Mouse (Mus musculus): ENCODE measurements around the gene Bud31. TPM values are rescaled to one million over a fixed set of nuclear protein-coding genes. Genes with fewer than 3 reads are reported as not detected.
A peak's percentile ranks its signal among the peaks of the same experiment; 100 is the strongest.

Bud31 gene
- polyA plus RNA-seq, 1 experiment from 2014 or later = 186 TPM

DNA sequence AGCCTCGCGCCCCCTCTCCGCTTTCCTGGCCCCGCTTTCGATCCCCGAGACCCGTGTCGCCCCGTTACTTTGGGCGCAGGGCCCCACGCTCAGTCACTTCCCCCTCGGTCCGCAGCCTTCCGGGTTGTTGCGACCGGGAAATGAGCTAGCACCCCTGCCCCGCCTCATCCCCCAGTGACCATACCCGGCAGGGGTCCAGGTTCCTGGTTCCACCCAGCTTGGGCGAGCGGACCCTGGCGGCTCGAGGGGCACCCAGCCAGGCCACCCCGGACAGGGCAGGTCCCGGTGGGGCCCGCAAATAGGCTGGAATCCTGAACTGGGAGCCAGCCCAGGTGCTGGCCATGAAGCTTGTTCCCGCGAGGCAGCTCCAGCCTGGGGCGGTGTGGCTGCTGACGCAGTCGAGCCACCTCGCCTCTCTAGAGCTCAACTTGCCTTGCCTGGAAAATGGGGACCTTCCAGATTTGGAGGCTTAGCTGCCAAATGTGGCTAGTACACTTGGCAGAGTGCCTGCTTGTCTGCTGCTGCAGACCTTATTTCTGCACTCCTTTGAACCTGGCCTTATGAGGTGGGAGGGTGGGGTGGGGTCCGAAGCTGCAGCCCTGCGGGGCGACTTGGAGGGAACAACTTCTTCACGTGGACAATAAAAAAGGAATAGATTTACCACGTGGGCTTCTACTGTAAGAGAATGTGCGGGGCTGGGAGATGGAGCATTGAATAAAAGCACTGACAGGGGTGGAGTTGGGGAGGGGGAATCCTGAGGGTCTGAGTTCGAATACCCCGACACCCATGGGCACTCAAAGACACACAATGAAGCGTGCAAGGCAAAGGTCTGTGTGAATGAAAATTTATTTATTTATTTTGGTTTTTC lies 25.3 kb upstream of the Bud31 start:
- DNase-seq (ENCODE audit: low spot score) (peak; percentile 39), ATAC-seq (replicated peaks; ENCODE audit: low FRiP score, low read depth) (peak; percentile 45)
- H3K4me1 ChIP-seq (replicated peaks; ENCODE audit: insufficient read depth, low read length) = no peaks in the 10 kb centered on the region; the same call in 1 of the 2 replicates
- H3K27me3 ChIP-seq (ENCODE audit: insufficient read depth, low read length) = no peaks in the 10 kb centered on the region
- H3K4me3 ChIP-seq (replicated peaks; ENCODE audit: low read depth, low read length) = peak overlapping the region; percentile 79
- H3K9ac ChIP-seq (ENCODE audit: low read depth, low read length) = peak overlapping the region; percentile 83
- H3K36me3 ChIP-seq (ENCODE audit: insufficient read depth, low read length) = peaks cover 7% of the 10 kb centered on the region; the same call in 1 of the 2 replicates
- H3K9me3 ChIP-seq (replicated peaks; ENCODE audit: low read length) = no peaks in the 10 kb centered on the region
- peak overlapping the region; percentile 88 for H3K4me2 ChIP-seq (ENCODE audit: low read length)
- peak overlapping the region; percentile 77 for H3K27ac ChIP-seq
- WGBS = 20% methylated on average over 29 of the region's 40 CpGs
- TF ChIP-seq CTCF (IDR thresholded peaks at IDR 0.05; ENCODE audit: low read depth) = no peak

DNA sequence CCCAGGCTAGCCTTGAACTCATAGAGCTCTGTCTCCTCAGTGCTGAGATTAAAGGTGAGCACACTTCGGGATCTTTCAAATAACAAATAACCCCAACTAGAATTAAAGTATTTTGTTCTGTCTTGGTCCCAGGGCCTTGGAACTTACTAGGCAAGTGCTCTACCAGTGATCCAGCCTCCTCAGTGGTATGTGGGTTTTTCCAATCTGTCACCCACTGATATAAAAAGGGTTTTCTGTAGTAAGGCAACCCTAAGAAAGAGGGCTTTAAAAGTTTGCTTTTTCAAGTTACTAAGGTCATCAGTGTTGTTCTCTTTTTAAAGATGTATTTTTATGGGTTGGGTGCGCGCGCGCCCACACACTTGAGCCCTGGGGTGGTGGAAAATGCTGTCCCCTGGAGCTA lies 24.4 kb upstream of the Bud31 start:
- DNase-seq (ENCODE audit: low spot score) = no peak
- H3K27me3 ChIP-seq (ENCODE audit: insufficient read depth, low read length) = no peaks in the 10 kb centered on the region
- peaks cover 4% of the 10 kb centered on the region for H3K4me1 ChIP-seq (replicated peaks; ENCODE audit: insufficient read depth, low read length)
- ATAC-seq (replicated peaks; ENCODE audit: low FRiP score, low read depth) = no peak
- no peak for TF ChIP-seq CTCF (IDR thresholded peaks at IDR 0.05; ENCODE audit: low read depth)
- H3K4me2 ChIP-seq (ENCODE audit: low read length) = peak overlapping the region; percentile 88
- H3K4me3 ChIP-seq (replicated peaks; ENCODE audit: low read depth, low read length) = no peak overlapping the region
- H3K36me3 ChIP-seq (ENCODE audit: insufficient read depth, low read length) = no peaks in the 10 kb centered on the region
- no peak overlapping the region for H3K9ac ChIP-seq (ENCODE audit: low read depth, low read length)
- peak overlapping the region; percentile 82 for H3K27ac ChIP-seq
- no peaks in the 10 kb centered on the region for H3K9me3 ChIP-seq (replicated peaks; ENCODE audit: low read length)
- 83% methylated on average over 5 of the region's 5 CpGs for WGBS

DNA sequence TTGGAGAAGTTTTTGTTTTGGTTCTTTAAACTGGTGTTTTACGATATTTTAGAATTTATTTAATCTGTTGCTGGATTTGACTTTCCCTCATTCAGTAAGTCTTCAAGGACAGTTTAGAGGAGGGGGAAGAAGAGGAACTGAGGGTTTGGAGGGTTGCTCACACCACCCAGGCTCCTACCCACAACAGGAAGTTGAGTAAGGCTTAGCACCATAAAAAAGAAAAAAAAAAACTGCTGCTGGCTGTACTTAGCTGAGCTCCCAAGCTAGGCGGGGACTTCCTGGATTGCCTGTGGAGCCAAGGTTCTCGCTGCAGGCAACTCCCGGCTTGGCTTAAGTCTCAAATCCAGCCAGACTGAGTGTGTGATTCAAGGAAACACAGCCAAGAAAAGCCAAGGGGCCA lies 23.8 kb upstream of the Bud31 start:
- ATAC-seq (replicated peaks; ENCODE audit: low FRiP score, low read depth) (0 out of 2 replicates have a peak, but pooled peaks have one; percentile 14), DNase-seq (ENCODE audit: low spot score) (peak; percentile 85)
- 22% methylated on average over 4 of the region's 4 CpGs for WGBS
- H3K36me3 ChIP-seq (ENCODE audit: insufficient read depth, low read length) = no peaks in the 10 kb centered on the region
- H3K4me1 ChIP-seq (replicated peaks; ENCODE audit: insufficient read depth, low read length) = peaks cover 7% of the 10 kb centered on the region
- no peak overlapping the region for H3K4me3 ChIP-seq (replicated peaks; ENCODE audit: low read depth, low read length)
- H3K9me3 ChIP-seq (replicated peaks; ENCODE audit: low read length) = no peaks in the 10 kb centered on the region
- peak overlapping the region; percentile 88 for H3K4me2 ChIP-seq (ENCODE audit: low read length)
- peak overlapping the region; percentile 82 for H3K27ac ChIP-seq
- no peak overlapping the region for H3K9ac ChIP-seq (ENCODE audit: low read depth, low read length)
- no peak for TF ChIP-seq CTCF (IDR thresholded peaks at IDR 0.05; ENCODE audit: low read depth)
- H3K27me3 ChIP-seq (ENCODE audit: insufficient read depth, low read length) = no peaks in the 10 kb centered on the region

DNA sequence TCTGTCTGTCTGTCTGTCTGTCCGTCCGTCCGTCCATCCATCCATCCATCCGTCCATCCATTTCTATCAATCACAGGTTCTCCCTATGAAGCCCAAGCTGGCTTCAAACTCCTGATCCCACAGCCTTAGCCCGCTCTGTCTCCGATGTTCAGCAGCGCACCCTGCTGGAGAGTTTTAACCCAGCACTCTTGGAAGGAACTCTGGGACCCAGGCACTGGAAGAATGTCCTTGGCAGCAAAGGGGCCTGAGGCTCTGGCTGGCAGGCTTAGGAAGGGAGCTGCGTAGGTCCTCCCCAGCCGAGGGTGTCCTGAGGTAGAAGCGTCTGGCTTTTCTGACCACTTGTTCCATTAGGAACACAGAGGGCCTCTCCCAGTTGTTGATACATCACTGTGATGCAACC lies 23.2 kb upstream of the Bud31 start:
- Histone ChIP-seq H3K9ac (ENCODE audit: low read depth, low read length) (no peak overlapping the region), H3K4me3 (replicated peaks; ENCODE audit: low read depth, low read length) (no peak overlapping the region), H3K27me3 (ENCODE audit: insufficient read depth, low read length) (no peaks in the 10 kb centered on the region), H3K4me2 (ENCODE audit: low read length) (peak overlapping the region; percentile 2), H3K4me1 (replicated peaks; ENCODE audit: insufficient read depth, low read length) (peaks cover 7% of the 10 kb centered on the region), H3K9me3 (replicated peaks; ENCODE audit: low read length) (no peaks in the 10 kb centered on the region), H3K27ac (peak overlapping the region; percentile 82), H3K36me3 (ENCODE audit: insufficient read depth, low read length) (no peaks in the 10 kb centered on the region)
- peak; percentile 66 for DNase-seq (ENCODE audit: low spot score)
- ATAC-seq (replicated peaks; ENCODE audit: low FRiP score, low read depth) = no peak
- peak; percentile 73 for TF ChIP-seq CTCF (IDR thresholded peaks at IDR 0.05; ENCODE audit: low read depth)
- 43% methylated on average over 10 of the region's 10 CpGs for WGBS

DNA sequence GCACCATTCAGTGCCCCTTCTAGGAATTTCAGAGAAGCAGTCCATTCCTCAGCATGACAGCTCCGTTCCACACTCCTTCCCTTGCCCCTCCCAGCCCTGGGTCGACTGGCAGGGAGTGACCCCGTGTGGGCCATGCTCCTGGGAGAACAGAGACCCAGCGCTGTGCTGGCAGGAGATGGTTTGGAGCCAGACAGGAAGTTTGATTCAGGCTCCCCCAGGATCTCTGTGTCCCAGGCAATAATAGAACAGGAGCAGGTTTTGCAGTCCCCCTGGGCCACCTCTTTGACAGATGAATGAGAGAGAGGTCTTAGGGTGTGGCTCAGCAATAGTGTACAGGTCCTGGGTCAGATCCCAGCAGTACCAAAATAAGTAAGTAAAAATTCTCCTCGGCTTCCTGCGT lies 22.2 kb upstream of the Bud31 start:
- H3K9ac ChIP-seq (ENCODE audit: low read depth, low read length) = no peak overlapping the region
- no peak overlapping the region for H3K27ac ChIP-seq
- no peak overlapping the region for H3K4me3 ChIP-seq (replicated peaks; ENCODE audit: low read depth, low read length)
- H3K36me3 ChIP-seq (ENCODE audit: insufficient read depth, low read length) = 0 out of 2 replicates have a peak, but pooled peaks cover 1% of the 10 kb centered on the region
- H3K4me2 ChIP-seq (ENCODE audit: low read length) = no peak overlapping the region
- peaks cover 7% of the 10 kb centered on the region for H3K4me1 ChIP-seq (replicated peaks; ENCODE audit: insufficient read depth, low read length)
- ATAC-seq (replicated peaks; ENCODE audit: low FRiP score, low read depth) (no peak), DNase-seq (ENCODE audit: low spot score) (peak; percentile 19)
- no peaks in the 10 kb centered on the region for H3K27me3 ChIP-seq (ENCODE audit: insufficient read depth, low read length)
- 33% methylated on average over 6 of the region's 6 CpGs for WGBS
- H3K9me3 ChIP-seq (replicated peaks; ENCODE audit: low read length) = no peaks in the 10 kb centered on the region
- no peak for TF ChIP-seq CTCF (IDR thresholded peaks at IDR 0.05; ENCODE audit: low read depth)

DNA sequence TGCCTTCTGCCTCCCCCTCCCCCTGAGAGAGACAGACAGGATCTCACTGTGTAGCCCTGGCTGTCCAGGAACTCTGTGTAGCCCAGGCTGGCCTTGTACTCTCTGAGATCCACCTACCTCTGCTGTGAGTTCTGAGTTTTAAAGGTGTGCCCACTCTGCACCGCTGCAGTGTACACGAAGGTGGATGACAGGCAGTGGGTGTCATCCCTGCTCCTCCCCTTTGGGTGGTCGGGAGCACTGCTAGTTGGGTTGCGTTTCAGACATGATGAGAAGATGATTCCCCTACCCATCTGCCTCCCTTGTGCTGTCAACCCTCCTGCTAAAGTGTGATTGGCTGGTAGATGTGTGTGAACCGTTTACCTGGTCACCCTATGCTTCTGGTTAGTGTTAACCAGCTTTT lies 21.7 kb upstream of the Bud31 start:
- WGBS = 91% methylated on average over 5 of the region's 5 CpGs
- Histone ChIP-seq H3K27ac (no peak overlapping the region), H3K9ac (ENCODE audit: low read depth, low read length) (no peak overlapping the region), H3K4me2 (ENCODE audit: low read length) (no peak overlapping the region), H3K4me1 (replicated peaks; ENCODE audit: insufficient read depth, low read length) (peaks cover 7% of the 10 kb centered on the region), H3K36me3 (ENCODE audit: insufficient read depth, low read length) (0 out of 2 replicates have a peak, but pooled peaks cover 4% of the 10 kb centered on the region), H3K27me3 (ENCODE audit: insufficient read depth, low read length) (no peaks in the 10 kb centered on the region), H3K9me3 (replicated peaks; ENCODE audit: low read length) (no peaks in the 10 kb centered on the region), H3K4me3 (replicated peaks; ENCODE audit: low read depth, low read length) (no peak overlapping the region)
- ATAC-seq (replicated peaks; ENCODE audit: low FRiP score, low read depth) (no peak), DNase-seq (ENCODE audit: low spot score) (no peak)
- TF ChIP-seq CTCF (IDR thresholded peaks at IDR 0.05; ENCODE audit: low read depth) = no peak

All from kidney, postnatal 0 days (tissue).